ENCODE assay signal across 8 mouse cellular contexts in genomic region chr4:10873549-10873919, GRCm38 (mm10). TPM values are rescaled to one million over a fixed set of nuclear protein-coding genes. Genes with fewer than 3 reads are reported as not detected.
A peak's percentile ranks its signal among the peaks of the same experiment; 100 is the strongest.
DNase-seq lines count a peak whose midpoint lies in the region; ATAC-seq lines count a peak whose summit lies in the region.

No protein-coding gene starts in this region.

- DNase-seq in kidney, adult 8-10 months, result no peak
- DNase-seq in embryo, embryonic 11 days, result no peak
- DNase-seq in right cerebral cortex, postnatal 10 days (ENCODE audit: low spot score in 2 of 2), result no peak

- peak overlapping the region; percentile 91 for H3K4me3 ChIP-seq in kidney, embryonic 16.5 days (ENCODE audit: low read length)
- peak overlapping the region; percentile 96 for H3K4me3 ChIP-seq in brown adipose tissue, adult 24 weeks (ENCODE audit: insufficient read depth, low read depth, low read length)
- H3K4me3 ChIP-seq in forebrain, embryonic 15.5 days, result peak overlapping the region; percentile 83
- peak overlapping the region; percentile 83 for H3K4me3 ChIP-seq in liver, embryonic 12.5 days
- peak overlapping the region; percentile 93 for H3K4me3 ChIP-seq in stomach, embryonic 15.5 days (replicated peaks)

- peak overlapping the region; percentile 89 for H3K9ac ChIP-seq in kidney, embryonic 16.5 days (replicated peaks; ENCODE audit: low read length)
- peak overlapping the region; percentile 97 for H3K9ac ChIP-seq in forebrain, embryonic 15.5 days (replicated peaks)
- H3K9ac ChIP-seq in liver, embryonic 12.5 days, result peak overlapping the region; percentile 93
- H3K9ac ChIP-seq in stomach, embryonic 15.5 days, result peak overlapping the region; percentile 37; the same call in 1 of the 2 replicates

- ATAC-seq in kidney, embryonic 16.5 days (ENCODE audit: low FRiP score, low TSS enrichment), result peak; percentile 49
- ATAC-seq in forebrain, embryonic 15.5 days (replicated peaks), result peak; percentile 41
- peak; percentile 62 for ATAC-seq in liver, embryonic 12.5 days
- ATAC-seq in stomach, embryonic 15.5 days (ENCODE audit: insufficient read depth, low FRiP score, low read depth), result peak; percentile 52

- H3K27me3 ChIP-seq in kidney, embryonic 16.5 days (ENCODE audit: insufficient read depth, low read length), result no peaks in the 10 kb centered on the region
- no peaks in the 10 kb centered on the region for H3K27me3 ChIP-seq in forebrain, embryonic 15.5 days
- H3K27me3 ChIP-seq in liver, embryonic 12.5 days (replicated peaks), result no peaks in the 10 kb centered on the region
- H3K27me3 ChIP-seq in stomach, embryonic 15.5 days (replicated peaks), result no peaks in the 10 kb centered on the region

- no peaks in the 10 kb centered on the region for H3K36me3 ChIP-seq in kidney, embryonic 16.5 days (ENCODE audit: insufficient read depth, low read length)
- no peaks in the 10 kb centered on the region for H3K36me3 ChIP-seq in forebrain, embryonic 15.5 days
- no peaks in the 10 kb centered on the region for H3K36me3 ChIP-seq in liver, embryonic 12.5 days
- no peaks in the 10 kb centered on the region for H3K36me3 ChIP-seq in stomach, embryonic 15.5 days

- H3K27ac ChIP-seq in kidney, embryonic 16.5 days (ENCODE audit: low read length), result peak overlapping the region; percentile 98
- no peak overlapping the region for H3K27ac ChIP-seq in brown adipose tissue, adult 24 weeks (replicated peaks; ENCODE audit: low read depth, low read length)
- peak overlapping the region; percentile 100 for H3K27ac ChIP-seq in forebrain, embryonic 15.5 days (replicated peaks)
- H3K27ac ChIP-seq in liver, embryonic 12.5 days, result peak overlapping the region; percentile 98
- peak overlapping the region; percentile 99 for H3K27ac ChIP-seq in stomach, embryonic 15.5 days

- H3K4me2 ChIP-seq in kidney, embryonic 16.5 days (replicated peaks; ENCODE audit: low read depth, low read length), result peak overlapping the region; percentile 67
- H3K4me2 ChIP-seq in forebrain, embryonic 15.5 days (replicated peaks), result peak overlapping the region; percentile 66
- peak overlapping the region; percentile 82 for H3K4me2 ChIP-seq in liver, embryonic 12.5 days
- peak overlapping the region; percentile 56 for H3K4me2 ChIP-seq in stomach, embryonic 15.5 days

- peaks cover 10% of the 10 kb centered on the region for H3K4me1 ChIP-seq in kidney, embryonic 16.5 days (ENCODE audit: insufficient read depth, low read length)
- H3K4me1 ChIP-seq in brown adipose tissue, adult 24 weeks (ENCODE audit: control insufficient read depth, insufficient read depth, insufficient read length, low read length), result peaks cover 3% of the 10 kb centered on the region; the same call in 1 of the 2 replicates
- peaks cover 16% of the 10 kb centered on the region for H3K4me1 ChIP-seq in forebrain, embryonic 15.5 days
- peaks cover 23% of the 10 kb centered on the region for H3K4me1 ChIP-seq in liver, embryonic 12.5 days
- 0 out of 2 replicates have a peak, but pooled peaks cover 6% of the 10 kb centered on the region for H3K4me1 ChIP-seq in stomach, embryonic 15.5 days

- no peaks in the 10 kb centered on the region for H3K9me3 ChIP-seq in kidney, embryonic 16.5 days (ENCODE audit: low read length)
- no peaks in the 10 kb centered on the region for H3K9me3 ChIP-seq in forebrain, embryonic 15.5 days
- no peaks in the 10 kb centered on the region for H3K9me3 ChIP-seq in liver, embryonic 12.5 days (replicated peaks)
- H3K9me3 ChIP-seq in stomach, embryonic 15.5 days, result no peaks in the 10 kb centered on the region

- 3% methylated on average over 7 of the region's 8 CpGs for whole genome bisulfite sequencing in kidney, embryonic 16.5 days
- under 1% methylated on average over 7 of the region's 8 CpGs for WGBS in forebrain, embryonic 15.5 days
- WGBS in liver, embryonic 12.5 days (ENCODE audit: insufficient replicate concordance), result 6% methylated on average over 4 of the region's 8 CpGs
- WGBS in stomach, embryonic 15.5 days, result 3% methylated on average over 6 of the region's 8 CpGs

RNA-seq across cellular contexts. Expression of gene 2610301B20Rik, which starts 0.8 kb away (rescaled TPM):
- 29.7 and 32.4 TPM in 2 replicates for polyA plus RNA-seq in kidney, embryonic 16.5 days (2015; fragmentation: Nextera tagmentation; extraction: Ambion mirVana)
- polyA plus RNA-seq in brown adipose tissue, adult 24 weeks (2012; ENCODE audit: insufficient read depth, insufficient read length, missing spikeins), result 8.7 and 11.6 TPM in 2 replicates
- 40.8 and 47.6 TPM in 2 replicates for polyA plus RNA-seq in forebrain, embryonic 15.5 days (2015; fragmentation: Nextera tagmentation; extraction: Ambion mirVana)
- polyA plus RNA-seq in liver, embryonic 12.5 days (2016; fragmentation: Nextera tagmentation; extraction: Ambion mirVana), result 15.0 and 15.8 TPM in 2 replicates
- 24.2 and 25.5 TPM in 2 replicates for polyA plus RNA-seq in stomach, embryonic 15.5 days (2015; fragmentation: Nextera tagmentation; extraction: Ambion mirVana)

Comparison
In these comparisons a context has a peak if more than half of its experiments do, and no peak if none do; other contexts are left out.
1. H3K9ac ChIP-seq: peak in every context shown above with its lines; median percentile 97 in forebrain, embryonic 15.5 days; 93 in liver, embryonic 12.5 days; 89 in kidney, embryonic 16.5 days; 37 in stomach, embryonic 15.5 days.